Mouse (Mus musculus) heart, postnatal 0 days (tissue): ENCODE measurements around the gene Etfdh.

Source experiments
- CTCF ChIP-seq: IDR thresholded peaks from 2 replicates; pipeline ENCODE4 v1.5.1; 2016; ENCODE audit warnings: antibody characterized with exemption, control low read depth, low read depth
- EP300 ChIP-seq: IDR thresholded peaks from 2 replicates; pipeline ENCODE4 v1.6.1; 2016; ENCODE audit warnings: antibody characterized with exemption, low read depth

DNA sequence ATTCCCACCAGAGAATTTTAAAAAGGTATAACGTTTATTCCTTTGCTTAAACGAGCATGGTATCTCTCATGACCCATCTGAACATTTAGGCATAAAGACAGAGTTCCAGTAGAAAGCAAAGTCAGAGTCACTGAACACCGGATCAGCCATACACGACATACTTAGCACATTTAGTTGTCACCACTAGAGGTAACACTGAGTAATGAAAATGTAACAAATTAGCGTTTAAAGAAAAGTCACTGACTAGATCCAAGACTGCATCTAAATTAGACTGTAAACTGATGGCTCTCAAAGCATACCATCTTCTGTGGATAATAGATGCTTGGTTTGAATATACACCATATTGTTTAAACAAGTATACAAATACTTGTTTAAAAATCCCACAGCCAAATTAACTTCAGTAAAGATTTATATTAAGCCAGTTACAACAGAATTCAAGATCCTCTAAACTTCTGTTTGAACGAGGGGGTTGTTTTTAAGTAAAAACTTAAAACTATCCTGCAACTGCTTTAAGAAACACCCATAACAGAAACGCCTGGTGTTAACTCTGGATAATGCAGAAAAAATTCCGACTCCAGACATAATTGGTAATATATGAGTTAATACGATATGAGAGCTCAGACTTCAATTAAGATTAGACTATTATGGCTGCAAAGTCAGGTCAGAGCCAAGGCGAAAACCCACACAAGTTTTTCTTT is 1.7 kb downstream of the Etfdh start:
- peak; percentile 48 for TF ChIP-seq CTCF
- TF ChIP-seq EP300: no peak
